Mouse (Mus musculus) testis, adult 2 months (tissue): ENCODE results near the gene Stum.

Experiments used
- CTCF ChIP-seq: fragments of 200-500 bp; IDR thresholded peaks from 2 replicates; pipeline ENCODE4 v1.5.1; 2012; ENCODE audit warnings: low read depth, mild to moderate bottlenecking, inconsistent platforms, low read length, moderate library complexity; ENCODE audit not compliant: control insufficient read depth, insufficient read depth, insufficient replicate concordance
- POLR2A ChIP-seq: fragments of 200-500 bp; IDR thresholded peaks from 2 replicates; pipeline ENCODE4 v1.6.1; 2012; ENCODE audit warnings: low read depth, mild to moderate bottlenecking, inconsistent platforms, low read length, moderate library complexity; ENCODE audit not compliant: control insufficient read depth

- TF ChIP-seq CTCF (no peak), POLR2A (no peak)
Measured at GRCm38 (mm10) chr1:180419059-180419458, 64.2 kb downstream of the Stum start.
